Mouse (Mus musculus): Measurements from ENCODE around the gene Cfap61. TPM values are rescaled to one million over a fixed set of nuclear protein-coding genes. Genes with fewer than 3 reads are reported as not detected.

Cfap61 gene
- polyA plus RNA-seq, 1 experiment, result not detected

DNA sequence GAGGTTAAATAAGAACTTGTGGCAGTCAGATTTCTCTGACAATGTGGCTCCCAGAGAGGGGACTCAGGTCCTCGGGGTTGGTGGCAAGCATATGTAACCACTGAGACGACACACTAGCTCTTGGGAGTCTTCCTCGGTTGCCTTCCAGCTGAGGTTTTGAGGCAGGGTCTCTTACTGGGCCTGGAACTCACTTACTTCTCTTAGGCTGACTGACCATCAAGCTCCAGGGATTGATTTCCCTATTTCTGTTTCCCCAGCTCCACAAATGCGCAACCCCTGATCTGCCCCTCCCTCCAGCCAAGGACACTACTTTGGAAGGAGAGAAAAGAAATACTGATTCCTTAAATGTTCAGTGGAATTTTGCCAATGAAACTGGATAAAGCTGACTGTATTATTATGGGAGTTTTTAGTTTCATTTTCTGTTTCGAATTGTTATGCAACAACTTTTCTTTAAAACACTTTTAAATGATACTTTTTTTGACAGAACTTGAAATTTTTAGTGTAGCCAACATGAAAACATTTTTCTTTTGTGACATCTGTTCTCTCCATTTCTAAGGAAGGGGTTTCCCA is 63.5 kb downstream of the Cfap61 start:
- H3K4me1 ChIP-seq, result 0 out of 2 replicates have a peak, but pooled peaks cover 3% of the 10 kb centered on the region
- no peaks in the 10 kb centered on the region for H3K27me3 ChIP-seq (replicated peaks)
- no peaks in the 10 kb centered on the region for H3K36me3 ChIP-seq (replicated peaks; ENCODE audit: low read length)
- H3K4me3 ChIP-seq (replicated peaks), result peak overlapping the region; percentile 30
- no peaks in the 10 kb centered on the region for H3K9me3 ChIP-seq
- TF ChIP-seq GATA1 (IDR thresholded peaks at IDR 0.05; ENCODE audit: borderline replicate concordance, low read length) (no peak), FLI1 (IDR thresholded peaks at IDR 0.05; ENCODE audit: low read length) (no peak)

DNA sequence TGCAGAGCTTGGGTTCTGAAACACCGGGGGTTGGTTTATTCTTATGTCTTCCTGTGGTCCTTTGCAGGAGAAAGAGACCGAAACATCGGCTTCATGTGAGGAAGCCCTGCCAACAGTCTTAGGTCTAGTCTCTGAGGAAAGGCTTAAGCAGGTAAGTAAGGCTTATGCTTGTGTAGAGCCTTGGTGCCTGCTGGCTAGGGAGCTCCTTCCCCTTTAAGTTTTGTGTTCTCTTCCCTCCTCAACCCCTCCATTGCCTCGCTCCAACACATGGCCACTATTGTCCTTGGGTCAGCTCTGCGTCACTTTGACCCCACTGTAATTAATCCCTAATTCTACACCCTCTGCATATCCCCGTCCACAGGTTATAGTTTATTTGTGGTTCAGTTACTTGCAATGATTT is 74.2 kb downstream of the Cfap61 start:
- no peak overlapping the region for H3K4me3 ChIP-seq (replicated peaks)
- no peaks in the 10 kb centered on the region for H3K36me3 ChIP-seq (replicated peaks; ENCODE audit: low read length)
- H3K9me3 ChIP-seq, result no peaks in the 10 kb centered on the region
- peaks cover 2% of the 10 kb centered on the region for H3K27me3 ChIP-seq (replicated peaks)
- TF ChIP-seq FLI1 (IDR thresholded peaks at IDR 0.05; ENCODE audit: low read length), result no peak
- TF ChIP-seq GATA1 (IDR thresholded peaks at IDR 0.05; ENCODE audit: borderline replicate concordance, low read length), result no peak
- peaks cover 22% of the 10 kb centered on the region for H3K4me1 ChIP-seq

DNA sequence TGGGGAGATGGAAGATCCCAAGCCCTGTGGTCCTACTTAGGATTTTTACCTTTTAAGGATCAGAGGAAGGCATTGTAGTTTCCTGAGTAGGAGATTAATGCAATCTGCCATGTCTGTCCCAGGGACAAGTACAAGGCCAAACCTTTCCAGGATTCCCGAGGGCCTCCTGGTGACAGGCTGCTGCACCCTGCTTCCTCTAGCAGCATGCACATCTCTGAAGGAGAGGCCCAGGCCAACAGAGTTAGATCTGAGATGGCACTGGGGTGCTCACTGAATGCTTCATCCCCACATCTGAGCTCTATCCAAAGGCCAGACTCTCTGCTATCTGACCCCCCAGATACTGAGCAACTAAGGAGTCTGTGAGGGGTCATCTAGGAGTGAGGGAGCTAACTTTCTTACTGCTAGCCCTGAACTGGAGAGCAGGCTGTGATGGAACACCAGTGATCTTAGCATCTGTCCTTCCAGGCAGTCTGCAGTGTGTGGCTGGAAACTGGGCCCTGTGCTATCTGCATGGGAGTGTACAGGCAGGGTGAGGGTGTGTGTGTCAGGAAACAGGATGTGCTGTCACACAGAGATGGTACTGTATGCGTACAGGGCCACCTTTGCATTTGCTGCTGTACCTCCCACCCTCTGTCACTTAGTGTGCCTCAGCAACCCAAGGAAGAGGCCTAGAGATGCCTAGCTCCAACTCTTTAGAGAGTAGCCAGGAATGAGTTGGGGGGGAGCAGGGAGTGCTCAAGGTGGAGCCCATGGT is 75.2 kb downstream of the Cfap61 start:
- TF ChIP-seq FLI1 (IDR thresholded peaks at IDR 0.05; ENCODE audit: low read length) (no peak), GATA1 (IDR thresholded peaks at IDR 0.05; ENCODE audit: borderline replicate concordance, low read length) (no peak)
- peaks cover 2% of the 10 kb centered on the region for H3K27me3 ChIP-seq (replicated peaks)
- H3K4me3 ChIP-seq (replicated peaks), result peak overlapping the region; percentile 79
- H3K4me1 ChIP-seq, result peaks cover 22% of the 10 kb centered on the region
- no peaks in the 10 kb centered on the region for H3K9me3 ChIP-seq
- no peaks in the 10 kb centered on the region for H3K36me3 ChIP-seq (replicated peaks; ENCODE audit: low read length)

DNA sequence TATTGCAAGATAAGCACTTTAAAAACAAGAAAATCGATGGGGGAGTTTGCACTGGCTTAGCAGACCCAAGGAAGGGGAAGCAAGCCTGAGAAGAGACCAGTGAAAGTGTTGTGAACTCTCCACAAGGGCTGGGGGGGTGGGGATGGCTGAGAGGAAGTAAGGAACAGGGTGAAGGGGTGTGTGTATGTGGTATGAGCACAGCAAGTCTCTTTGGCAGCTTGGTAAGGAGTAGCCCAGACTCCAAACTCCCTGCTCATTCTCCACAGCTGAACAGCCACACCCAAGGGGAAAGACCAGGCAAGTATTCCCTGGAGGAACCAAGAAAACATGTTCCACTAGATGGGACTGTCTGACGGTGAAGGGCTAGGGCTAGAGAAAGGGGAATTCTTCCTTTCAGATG is 76.2 kb downstream of the Cfap61 start:
- H3K27me3 ChIP-seq (replicated peaks), result peaks cover 2% of the 10 kb centered on the region
- no peaks in the 10 kb centered on the region for H3K36me3 ChIP-seq (replicated peaks; ENCODE audit: low read length)
- peaks cover 22% of the 10 kb centered on the region for H3K4me1 ChIP-seq
- no peaks in the 10 kb centered on the region for H3K9me3 ChIP-seq
- no peak overlapping the region for H3K4me3 ChIP-seq (replicated peaks)
- TF ChIP-seq FLI1 (IDR thresholded peaks at IDR 0.05; ENCODE audit: low read length) (no peak), GATA1 (IDR thresholded peaks at IDR 0.05; ENCODE audit: borderline replicate concordance, low read length) (no peak)

DNA sequence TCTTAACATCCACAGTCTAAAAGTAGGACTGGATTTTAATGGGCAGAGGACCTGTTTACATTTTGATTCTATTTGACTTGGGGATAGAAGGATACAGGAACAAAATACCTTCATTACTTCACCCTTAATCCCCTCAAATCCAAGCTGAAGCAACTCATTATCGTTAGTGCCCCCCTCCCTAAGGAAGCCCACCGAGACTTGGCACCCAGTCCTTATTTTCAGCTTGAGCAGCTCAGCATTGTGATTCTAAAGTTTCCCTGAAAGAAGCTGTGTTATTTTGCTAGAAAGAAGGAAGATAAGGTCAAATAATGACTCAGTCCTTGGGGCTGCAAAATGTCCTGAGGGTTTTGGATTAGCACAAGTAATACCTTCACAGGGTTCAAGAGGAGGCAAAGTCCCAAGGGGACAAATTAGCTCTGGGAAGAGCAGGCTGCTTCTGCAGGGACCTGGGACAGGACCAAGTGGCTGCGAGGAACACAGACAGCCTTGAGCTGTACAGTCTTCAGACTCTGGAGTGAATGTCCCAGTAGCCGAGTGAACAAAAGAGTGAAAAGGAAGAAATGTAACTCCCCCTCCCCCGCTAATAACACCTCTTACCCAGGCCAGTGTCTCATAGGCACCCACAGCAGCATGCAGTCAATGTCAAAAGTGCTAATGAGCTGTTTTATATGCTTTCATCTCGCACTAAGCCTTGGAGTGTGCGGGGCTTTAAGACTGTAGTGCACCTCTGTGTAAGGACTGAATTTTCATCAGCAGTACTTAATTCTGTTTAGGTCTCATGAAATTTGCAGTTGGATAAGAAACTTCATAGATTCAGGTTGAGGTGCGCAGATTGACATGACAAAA is 81.0 kb downstream of the Cfap61 start:
- Histone ChIP-seq H3K36me3 (replicated peaks; ENCODE audit: low read length) (no peaks in the 10 kb centered on the region), H3K4me1 (peaks cover 7% of the 10 kb centered on the region), H3K9me3 (no peaks in the 10 kb centered on the region), H3K27me3 (replicated peaks) (peaks cover 2% of the 10 kb centered on the region), H3K4me3 (replicated peaks) (no peak overlapping the region)
- TF ChIP-seq FLI1 (IDR thresholded peaks at IDR 0.05; ENCODE audit: low read length) (no peak), GATA1 (IDR thresholded peaks at IDR 0.05; ENCODE audit: borderline replicate concordance, low read length) (no peak)

DNA sequence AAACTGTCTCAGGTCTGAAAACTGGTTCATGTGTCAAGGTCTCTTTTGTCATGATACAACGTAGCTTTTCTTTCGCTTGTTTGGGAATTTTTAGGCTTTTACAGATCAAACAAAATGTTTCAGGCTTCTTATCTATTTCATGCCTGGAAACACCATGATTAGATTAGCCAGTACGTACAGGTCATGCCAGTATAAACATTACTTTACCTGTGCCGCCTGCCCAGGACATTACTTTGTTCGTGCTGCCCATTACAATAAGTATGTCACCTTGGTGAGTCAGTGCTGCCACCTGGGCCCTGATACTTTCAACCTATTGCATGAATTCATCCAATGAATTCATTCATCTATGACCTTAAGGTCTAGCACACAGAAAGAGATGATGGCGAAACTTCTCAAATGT is 88.3 kb downstream of the Cfap61 start:
- Histone ChIP-seq H3K4me3 (replicated peaks) (no peak overlapping the region), H3K4me1 (peaks cover 7% of the 10 kb centered on the region), H3K36me3 (replicated peaks; ENCODE audit: low read length) (no peaks in the 10 kb centered on the region), H3K9me3 (no peaks in the 10 kb centered on the region), H3K27me3 (replicated peaks) (peaks cover 11% of the 10 kb centered on the region)
- TF ChIP-seq FLI1 (IDR thresholded peaks at IDR 0.05; ENCODE audit: low read length) (no peak), GATA1 (IDR thresholded peaks at IDR 0.05; ENCODE audit: borderline replicate concordance, low read length) (no peak)

DNA sequence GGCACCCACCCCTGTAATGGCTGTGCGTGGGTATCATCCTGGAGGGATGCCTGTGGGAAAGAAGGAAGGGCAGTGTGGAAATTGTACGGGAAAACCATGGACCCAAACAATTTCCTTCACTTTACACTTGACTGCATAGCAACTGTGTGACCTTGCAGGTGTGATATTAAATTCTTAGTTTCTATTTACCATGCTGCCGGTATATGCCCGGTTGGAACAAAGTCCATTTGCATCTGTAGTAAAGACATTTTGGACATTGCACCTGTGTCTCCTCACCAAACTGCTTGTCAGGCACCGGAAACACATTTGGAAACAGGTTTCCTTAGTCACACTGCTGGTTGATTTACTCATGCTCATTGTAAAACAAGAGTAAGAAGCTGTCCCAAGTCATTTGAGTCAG is 109.1 kb downstream of the Cfap61 start:
- Histone ChIP-seq H3K27me3 (replicated peaks) (peaks cover 16% of the 10 kb centered on the region), H3K4me1 (0 out of 2 replicates have a peak, but pooled peaks cover 4% of the 10 kb centered on the region), H3K4me3 (replicated peaks) (no peak overlapping the region), H3K9me3 (no peaks in the 10 kb centered on the region), H3K36me3 (replicated peaks; ENCODE audit: low read length) (no peaks in the 10 kb centered on the region)
- no peak for TF ChIP-seq FLI1 (IDR thresholded peaks at IDR 0.05; ENCODE audit: low read length)
- TF ChIP-seq GATA1 (IDR thresholded peaks at IDR 0.05; ENCODE audit: borderline replicate concordance, low read length), result no peak

DNA sequence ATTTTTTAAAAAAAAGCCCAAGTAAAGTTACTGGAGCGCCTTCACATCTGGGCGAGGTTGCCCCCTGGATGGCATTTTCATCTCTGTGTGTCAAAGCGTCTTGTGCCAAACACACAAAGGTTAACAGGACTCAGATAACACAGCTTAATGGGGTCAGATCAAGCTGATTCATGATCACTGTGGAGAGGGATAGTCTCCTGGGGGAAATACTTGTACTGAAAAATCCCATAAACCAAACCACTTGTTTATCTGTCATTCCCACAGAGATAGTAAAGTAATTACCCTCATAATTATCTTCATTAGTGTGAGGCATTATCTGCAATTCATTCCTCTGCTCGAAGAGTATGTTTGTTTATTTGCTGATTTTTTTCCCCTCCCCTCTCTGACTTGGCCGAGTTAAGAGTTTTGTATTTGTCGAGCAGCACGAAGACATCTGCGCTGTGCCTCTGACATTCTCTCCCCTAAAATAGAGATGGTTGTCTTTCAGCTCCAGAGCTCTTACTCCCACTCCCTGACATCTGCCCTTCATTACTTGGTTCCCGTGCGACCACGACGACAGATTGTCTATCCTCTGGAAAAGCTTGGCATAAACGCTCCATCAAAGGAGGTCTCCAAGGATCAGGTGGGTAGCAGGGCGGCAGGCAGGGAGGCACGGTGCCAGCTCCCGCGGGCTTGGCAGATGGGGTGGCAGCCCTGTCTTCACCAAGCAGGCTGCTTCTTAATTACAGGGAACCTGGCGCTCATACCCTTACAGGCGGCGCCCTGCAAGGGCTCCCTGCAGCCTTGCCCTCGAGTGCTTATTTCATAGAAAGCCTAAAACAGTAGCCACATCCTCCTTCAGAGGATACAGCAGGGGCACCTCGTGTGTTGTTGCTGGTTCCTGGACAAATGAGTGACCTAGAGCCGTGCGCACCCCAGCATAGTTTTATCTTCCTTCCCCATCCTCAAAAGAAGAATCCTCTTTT is 110.6 kb downstream of the Cfap61 start:
- no peak for TF ChIP-seq FLI1 (IDR thresholded peaks at IDR 0.05; ENCODE audit: low read length)
- no peak for TF ChIP-seq GATA1 (IDR thresholded peaks at IDR 0.05; ENCODE audit: borderline replicate concordance, low read length)
- Histone ChIP-seq H3K4me3 (replicated peaks) (no peak overlapping the region), H3K27me3 (replicated peaks) (peaks cover 16% of the 10 kb centered on the region), H3K4me1 (peaks cover 11% of the 10 kb centered on the region; the same call in 1 of the 2 replicates), H3K9me3 (no peaks in the 10 kb centered on the region), H3K36me3 (replicated peaks; ENCODE audit: low read length) (no peaks in the 10 kb centered on the region)

DNA sequence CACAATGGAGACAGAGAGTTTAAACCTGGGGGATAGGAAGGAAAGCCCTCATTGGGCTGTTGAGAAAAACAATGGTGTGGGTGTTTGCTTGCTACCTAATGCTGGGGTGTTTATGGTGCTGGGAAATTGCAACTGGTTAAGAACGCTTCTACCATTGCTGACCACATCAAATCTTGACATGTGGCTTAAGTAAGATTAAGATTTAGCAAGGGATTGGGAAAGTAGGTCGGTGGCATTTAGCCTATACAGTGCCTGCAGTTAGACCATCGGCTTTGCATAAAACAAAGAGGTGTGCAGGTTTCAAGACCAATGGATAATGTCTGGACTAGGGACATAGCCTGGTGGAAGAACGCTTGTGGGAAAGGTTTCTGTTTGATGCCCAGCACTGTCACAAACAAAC is 113.1 kb downstream of the Cfap61 start:
- TF ChIP-seq GATA1 (IDR thresholded peaks at IDR 0.05; ENCODE audit: borderline replicate concordance, low read length) (no peak), FLI1 (IDR thresholded peaks at IDR 0.05; ENCODE audit: low read length) (no peak)
- no peaks in the 10 kb centered on the region for H3K9me3 ChIP-seq

More for the DNA sequence above, 113.1 kb downstream of the Cfap61 start:
- H3K27me3 ChIP-seq (replicated peaks), result peaks cover 16% of the 10 kb centered on the region
- H3K4me3 ChIP-seq (replicated peaks), result no peak overlapping the region
- H3K36me3 ChIP-seq (replicated peaks; ENCODE audit: low read length), result no peaks in the 10 kb centered on the region
- H3K4me1 ChIP-seq, result peaks cover 15% of the 10 kb centered on the region; the same call in 1 of the 2 replicates
